Mouse (Mus musculus): ENCODE data around the gene Tesc.

GRCm38 (mm10) chr5:117997434-117997970 is 30.0 kb upstream of the Tesc start:
- no peak for TF ChIP-seq CTCF (IDR thresholded peaks at IDR 0.05; ENCODE audit: borderline replicate concordance, control insufficient read depth, extremely low read depth, insufficient read depth, low read length, poor library complexity)
- TF ChIP-seq POLR2A (IDR thresholded peaks at IDR 0.05; ENCODE audit: control insufficient read depth, extremely low read depth, insufficient read depth, low read length, poor library complexity), result no peak
